Mouse (Mus musculus): ENCODE data around the gene Fam160b1.
A peak's percentile ranks its signal among the peaks of the same experiment; 100 is the strongest.

The Fam160b1 gene

DNA sequence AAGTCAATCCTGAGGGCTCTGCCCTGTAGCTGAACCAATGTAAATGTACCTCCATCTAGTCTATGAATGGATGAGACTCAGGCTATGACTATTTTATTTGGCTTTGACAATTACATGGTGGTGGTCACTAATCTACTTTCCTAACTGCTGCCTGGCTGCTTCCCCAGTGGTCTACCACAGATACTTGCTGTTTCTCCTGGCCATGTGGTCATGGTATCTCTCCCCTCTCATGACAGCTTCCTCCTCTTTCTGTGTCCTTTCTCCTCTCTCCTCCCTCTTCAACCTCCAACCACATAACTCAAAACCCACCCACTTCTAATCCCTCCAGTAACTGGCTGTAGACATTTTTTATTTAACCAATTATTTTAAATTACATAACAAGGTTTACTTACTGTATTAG is 11.4 kb upstream of the Fam160b1 start:
- DNase-seq: no peak

DNA sequence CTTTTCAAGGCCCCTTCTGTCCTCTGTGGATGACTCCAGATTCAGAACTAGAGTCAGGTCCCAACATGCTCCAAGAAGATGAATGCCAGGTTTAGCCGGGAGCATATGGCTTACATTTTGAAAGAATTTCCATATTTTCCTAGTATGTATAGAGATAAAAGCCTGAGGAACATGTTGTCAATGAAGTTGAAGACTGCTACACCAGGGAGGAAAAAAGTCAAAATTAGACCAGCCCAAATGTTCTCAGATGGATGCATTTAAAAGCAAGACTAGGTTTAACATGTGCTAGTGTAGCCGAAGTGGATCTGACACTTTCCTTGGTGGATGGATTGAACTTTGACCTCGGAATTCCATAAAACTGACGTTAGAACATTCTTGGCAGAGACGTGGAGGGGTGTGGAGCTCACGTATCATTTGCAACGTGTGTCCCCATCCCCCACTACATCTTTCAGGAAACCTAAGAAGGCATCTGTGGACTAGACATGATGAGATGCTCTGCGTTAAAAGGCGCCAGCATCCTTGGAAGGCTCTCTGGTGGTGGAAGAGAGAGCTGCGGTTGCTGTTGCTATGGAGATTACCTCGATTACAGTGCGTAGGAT is 8.0 kb upstream of the Fam160b1 start:
- no peak for DNase-seq

DNA sequence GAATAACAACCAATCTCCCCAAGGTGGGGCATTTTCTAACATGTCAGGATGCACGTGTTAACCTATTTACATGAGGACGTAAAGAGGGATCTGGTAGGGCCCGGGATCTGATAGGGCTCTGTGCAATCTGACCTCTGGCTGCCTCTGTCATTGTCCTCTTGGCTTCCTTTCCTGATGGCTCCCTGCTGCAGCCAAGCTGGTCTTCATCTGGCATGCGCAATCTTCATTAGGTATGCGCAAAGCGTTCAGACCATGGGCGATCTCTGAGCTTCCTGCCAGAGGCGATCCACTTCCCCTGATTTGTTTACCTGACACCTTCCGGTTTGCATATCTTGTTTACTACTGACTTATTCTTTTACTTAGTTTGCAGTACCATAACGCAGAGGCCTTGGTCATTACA is 7.3 kb upstream of the Fam160b1 start:
- no peak for DNase-seq

DNA sequence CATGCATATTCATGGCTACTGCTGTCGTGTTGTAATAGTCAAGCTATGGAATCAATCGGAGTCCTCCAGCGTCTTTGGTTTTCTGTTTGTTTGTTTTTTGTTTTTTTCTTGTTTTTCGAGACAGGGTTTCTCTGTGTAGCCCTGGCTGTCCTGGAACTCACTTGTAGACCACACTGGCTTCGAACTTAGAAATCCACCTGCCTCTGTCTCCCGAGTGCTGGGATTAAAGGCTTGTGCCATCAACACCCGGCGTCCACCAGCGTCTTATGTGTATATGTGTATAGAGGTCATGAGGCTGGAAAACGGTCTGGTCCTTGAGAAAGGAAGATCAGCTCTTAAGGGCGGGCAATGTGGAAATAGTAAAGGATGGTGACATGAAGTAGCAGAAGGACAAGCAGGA is 6.4 kb upstream of the Fam160b1 start:
- DNase-seq: no peak

DNA sequence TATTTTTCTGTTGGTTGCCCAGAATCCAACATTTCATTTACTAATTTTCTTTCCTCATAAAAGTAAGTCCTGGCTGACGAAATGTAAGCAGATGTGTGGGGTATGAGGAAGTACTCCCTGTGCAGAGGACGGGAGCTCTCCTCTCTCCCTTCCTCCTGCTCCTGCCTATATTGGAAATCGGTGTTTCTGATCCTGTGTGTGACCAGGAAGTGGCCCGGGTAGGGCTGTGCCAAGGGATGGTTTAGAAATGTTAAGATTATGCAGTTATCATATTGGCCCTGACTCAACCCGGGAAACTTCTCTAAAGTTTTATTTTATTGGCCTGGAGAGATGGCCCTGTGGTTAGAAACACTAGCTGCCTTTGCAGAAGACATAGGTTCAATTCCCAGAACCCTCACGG is 5.8 kb upstream of the Fam160b1 start:
- no peak for DNase-seq

DNA sequence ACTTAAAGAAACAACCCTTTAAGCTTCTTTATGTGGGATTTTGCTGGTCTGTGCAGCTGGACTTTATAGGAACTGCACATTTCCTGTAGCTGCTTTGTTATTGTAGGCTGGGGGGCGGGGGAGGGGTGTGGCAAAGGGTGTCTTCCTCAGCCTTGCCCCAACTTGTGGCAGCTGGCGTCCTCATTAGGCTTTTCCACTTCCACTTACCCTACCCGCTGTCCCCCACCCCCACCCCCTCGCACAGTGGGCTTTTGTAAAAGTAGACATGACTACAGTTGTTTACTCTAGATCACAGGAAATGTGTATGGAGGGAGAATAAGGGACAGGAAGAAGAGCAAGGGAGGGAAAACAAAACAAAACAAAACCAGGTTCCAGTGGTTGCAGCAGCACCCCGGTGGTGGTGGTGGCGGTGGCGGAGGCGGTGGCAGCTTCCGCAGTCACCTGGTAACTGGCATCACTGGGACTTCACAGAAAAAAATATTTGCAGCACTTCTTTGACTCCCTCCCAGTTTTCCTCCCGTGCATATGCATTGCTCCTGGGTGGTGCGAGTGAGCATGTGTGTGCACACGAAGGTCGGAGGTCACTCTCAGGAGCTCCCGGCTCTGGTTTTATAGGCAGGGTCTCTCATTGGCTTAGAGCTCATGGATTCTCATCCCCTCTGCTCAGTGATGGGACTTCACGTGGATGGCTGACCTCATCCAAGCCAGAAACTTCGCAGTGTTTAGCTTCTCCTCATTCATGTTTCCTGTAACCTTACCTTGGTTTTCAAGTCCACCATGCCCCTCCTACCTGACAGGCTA is 4.8 kb upstream of the Fam160b1 start:
- peak; percentile 71 for DNase-seq

DNA sequence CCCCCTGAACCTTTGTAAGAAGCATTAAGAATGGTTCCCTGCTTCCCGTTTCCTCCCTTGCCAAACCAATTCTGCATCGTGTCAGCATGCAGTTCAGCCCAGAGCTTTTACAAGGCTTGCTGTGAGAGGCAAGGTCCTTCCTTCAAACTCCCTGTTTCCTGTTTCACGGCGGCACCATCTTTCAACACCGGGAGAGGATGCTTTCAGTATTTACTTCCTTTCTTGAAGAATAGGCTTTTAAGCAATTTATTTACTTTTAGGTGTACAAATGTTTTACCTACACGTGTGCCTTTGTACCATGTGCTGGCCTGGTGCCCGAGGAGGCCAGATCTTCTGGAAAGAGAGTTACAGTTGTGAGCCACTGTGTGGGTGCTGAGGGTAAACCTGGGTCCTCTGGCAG is 4.2 kb upstream of the Fam160b1 start:
- DNase-seq: peak; percentile 28 to 33

DNA sequence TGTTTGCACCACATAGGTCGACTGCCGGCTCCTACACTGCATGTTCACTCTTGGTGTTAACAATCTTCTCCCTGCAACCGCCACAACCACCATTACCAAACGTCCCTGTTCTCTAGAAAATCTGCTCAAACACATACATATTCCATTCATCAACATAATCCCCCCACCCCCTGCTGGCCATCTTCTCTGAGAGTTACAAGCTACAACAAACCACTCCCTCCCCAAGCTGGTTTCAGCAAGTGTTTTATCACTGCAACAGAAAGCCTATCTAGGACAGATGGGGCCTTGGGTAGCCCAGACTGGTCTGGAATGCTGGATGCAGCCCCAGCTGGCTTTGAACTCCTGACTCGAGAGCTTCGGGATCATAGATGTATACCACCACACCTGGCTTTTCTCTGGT is 3.2 kb upstream of the Fam160b1 start:
- DNase-seq: no peak

DNA sequence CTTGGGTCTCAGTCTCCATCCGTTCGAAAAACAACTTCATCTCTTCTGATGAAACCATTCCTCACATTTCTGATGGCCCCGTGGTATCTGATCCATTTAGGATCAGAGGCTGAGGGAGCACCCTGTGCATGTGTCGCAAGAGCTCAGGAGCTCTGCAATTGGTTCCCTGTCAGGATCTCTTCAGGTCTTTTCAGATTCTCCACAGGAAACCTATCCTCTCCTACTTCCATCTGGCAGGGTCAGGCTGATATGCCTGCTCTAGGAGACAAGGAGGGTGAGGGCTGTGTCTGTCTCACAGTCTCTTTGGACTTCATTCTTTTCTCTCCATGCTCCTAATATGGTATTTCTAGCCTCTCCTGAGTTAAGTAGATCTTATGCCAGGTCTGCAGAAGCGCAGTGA is 2.7 kb upstream of the Fam160b1 start:
- DNase-seq: no peak

DNA sequence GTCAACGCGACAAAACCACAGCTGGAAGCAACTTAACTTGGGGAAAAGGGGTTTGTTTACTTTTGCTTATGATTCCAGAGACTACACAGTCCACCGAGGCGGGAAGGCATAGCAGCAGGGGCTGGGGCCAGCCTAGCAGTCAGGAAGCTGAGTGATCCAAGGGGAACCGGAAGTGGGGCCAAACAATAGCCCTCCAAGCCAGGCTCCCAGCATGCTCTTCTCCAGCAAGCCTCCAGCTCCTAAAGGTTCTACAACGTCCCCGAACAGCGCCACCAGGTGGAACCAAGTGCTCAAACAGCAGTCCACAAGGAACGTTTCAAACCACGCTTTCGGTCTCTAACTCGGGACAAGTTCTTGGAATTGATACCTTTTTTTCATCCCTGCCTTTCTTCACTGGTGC is 2.2 kb upstream of the Fam160b1 start:
- DNase-seq: peak; percentile 81 to 83

DNA sequence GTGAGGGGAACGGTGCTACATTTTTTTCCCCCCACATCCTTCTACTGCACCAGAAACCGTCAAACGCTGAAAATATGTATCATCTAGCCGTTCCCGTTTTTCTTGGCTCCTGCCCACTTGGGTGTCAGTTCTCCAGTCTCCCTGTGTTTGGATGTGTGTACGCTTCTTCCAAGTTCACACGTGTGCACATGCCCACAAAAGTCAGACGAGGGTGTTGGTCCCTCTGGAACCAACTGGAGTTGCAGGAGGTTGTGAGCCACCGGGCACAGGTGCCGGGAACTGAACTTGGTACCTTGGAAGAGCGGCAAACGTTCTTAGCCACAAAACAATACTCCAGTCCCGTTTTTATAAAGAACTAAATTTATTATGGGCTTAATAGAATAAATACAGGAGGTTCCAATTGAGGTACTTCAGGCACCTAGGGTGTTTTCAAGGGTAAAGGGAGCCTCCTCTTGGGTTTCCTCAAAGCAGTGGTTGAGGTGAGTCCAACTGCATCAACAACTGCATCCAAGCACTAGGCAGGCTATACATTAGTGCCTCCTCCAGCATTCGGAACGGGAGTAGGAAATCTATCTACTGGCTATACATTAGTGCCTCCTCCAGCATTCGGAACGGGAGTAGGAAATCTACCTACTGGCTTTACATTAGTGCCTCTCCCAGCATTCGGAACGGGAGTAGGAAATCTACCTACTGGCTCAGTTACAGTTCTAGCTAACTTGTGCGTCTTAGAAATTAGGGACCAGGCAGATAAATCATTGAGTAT is 1.5 kb upstream of the Fam160b1 start:
- no peak for DNase-seq

DNA sequence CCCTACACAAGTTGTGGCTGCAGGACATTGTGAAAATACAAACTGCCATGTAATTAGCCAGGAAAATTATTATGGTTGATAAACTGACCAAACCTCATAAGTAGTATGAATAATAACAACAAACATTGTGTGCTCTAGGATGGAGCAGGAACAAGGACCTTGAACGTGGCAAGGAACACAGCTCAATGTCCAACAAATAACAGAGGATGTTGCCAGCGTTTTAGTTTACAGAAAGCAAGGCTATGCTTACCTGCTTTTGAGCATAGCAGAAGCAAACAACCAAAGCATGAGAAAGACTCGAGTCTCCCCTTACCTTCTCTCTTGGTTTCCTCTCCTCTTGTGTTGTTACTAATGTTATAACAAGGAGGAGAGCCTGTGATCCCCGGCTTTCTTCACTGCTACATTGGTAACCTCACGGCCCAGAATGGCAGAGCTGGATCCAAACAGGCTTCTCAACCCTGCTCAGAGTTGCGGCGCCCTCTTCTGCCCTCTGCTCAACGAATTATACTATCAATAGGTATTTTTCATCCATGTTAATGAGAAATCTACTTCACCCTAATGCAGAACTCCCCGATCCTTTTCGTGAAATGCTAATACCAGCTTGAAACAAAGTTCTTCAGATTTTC is 666 bp upstream of the Fam160b1 start:
- peak; percentile 35 to 37 for DNase-seq

DNA sequence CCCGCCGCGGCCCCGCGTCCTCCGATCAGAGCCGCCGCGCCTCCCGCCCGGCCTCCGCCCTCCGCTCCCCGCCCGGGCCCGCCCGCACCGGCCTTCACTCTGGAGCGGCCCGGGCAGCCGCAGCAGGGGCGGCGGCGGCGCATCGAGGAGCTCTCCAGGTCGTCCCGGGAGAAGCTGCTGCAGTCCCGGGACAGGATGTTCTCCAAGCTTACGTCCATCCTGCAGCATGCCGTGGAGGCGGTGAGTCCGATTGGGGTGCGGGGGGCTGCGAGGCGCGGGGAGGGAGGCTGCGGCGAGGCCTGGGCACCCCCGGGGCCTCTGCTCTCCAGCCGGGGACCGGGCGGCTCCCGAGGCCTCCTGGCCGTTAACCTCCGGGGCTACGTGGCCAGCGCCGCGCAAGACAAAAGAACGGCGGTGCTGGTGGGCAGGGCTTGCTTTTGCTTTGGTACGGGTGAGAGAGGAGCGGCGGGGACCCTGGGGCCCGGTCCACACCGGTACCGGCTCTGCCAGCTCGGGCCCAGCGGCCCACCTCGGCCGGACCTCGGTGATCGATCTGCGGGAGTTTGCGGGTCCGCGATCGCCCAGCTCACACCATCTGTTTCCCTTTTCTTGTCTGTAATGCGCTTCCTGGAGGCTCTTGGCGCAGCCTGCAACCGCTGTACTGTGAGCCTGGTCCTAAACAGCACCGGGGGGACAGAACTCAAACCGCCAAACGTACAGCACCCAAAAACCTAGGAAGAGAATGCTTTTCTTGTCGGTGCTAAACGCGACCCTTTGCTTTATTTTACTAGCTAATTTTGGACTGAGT is 855 bp downstream of the Fam160b1 start:
- DNase-seq: peak; percentile 54 to 60

DNA sequence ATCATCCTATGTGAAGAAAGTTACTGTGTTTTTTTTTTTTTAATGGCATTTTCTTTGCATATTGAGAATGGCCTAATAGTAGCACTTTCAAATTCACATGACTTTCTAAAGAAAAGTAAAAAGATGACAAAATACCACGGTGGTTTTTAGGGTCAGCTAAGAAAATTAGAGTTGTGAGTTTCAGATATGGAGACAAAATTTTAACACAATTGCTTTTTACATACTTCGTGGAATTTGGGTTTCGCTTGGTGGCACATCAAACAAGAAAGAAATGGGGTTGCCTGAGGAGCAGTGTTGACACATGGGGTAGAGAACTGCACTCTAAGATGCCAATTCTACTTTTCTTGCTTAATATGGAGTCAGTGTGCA is 1.4 kb downstream of the Fam160b1 start:
- no peak for DNase-seq

DNA sequence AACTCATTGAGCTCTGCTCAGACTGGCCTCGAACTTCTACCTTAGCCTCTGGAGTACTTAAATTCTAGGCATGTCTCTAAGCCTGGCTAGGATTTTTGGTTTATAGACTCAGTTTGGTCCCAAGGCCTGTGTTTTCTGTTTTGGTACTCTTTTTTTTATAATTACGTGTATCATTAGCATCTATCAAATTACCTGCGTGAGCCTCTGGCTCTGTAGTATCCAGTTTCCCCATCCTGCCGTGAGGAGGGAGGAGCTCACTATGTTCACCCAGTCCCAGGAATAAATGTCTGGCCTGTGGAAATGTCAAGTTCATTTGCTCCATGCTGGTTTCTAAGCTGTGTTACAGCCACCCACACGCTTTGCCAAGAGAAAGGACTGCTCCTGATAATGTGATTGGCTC is 2.1 kb downstream of the Fam160b1 start:
- DNase-seq: no peak

DNA sequence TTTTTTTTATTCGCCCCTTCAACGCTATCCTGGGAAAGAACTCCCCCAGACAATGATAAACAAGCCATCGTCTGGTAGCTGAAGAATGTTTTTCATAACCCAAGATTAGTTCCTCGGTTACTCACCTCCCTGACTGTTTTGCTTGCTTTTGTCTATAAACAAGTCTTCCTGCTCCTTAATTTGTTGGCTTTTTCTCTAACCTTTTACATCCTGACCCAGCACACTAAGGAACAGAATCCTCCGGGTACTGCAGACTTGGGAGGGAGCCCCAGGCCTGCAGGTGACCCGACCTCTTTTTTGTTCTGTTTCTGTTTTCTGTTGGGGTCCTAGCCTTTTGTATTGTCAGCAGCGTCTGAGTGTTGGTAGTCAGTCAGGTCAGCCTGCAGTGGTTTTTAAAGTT is 2.6 kb downstream of the Fam160b1 start:
- DNase-seq: no peak

DNA sequence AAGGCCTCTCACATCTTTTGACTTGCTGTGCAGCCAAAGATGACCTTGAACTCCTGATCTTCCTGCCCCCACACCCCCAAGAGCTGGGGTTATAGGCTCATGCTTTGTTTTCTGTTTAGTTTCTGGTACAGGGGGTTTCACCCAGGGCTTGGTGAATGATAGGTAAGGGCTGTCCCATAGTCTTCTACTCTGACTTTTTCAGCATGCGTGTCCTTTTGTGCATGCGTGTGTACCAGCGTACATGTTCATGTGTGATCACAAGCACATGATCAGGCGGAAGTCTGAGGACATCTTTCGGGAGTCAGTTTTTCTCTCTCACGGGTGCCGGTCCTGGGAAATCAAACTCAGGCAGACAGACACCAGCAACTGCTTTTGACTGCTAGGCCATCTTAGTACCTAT is 3.1 kb downstream of the Fam160b1 start:
- no peak for DNase-seq

DNA sequence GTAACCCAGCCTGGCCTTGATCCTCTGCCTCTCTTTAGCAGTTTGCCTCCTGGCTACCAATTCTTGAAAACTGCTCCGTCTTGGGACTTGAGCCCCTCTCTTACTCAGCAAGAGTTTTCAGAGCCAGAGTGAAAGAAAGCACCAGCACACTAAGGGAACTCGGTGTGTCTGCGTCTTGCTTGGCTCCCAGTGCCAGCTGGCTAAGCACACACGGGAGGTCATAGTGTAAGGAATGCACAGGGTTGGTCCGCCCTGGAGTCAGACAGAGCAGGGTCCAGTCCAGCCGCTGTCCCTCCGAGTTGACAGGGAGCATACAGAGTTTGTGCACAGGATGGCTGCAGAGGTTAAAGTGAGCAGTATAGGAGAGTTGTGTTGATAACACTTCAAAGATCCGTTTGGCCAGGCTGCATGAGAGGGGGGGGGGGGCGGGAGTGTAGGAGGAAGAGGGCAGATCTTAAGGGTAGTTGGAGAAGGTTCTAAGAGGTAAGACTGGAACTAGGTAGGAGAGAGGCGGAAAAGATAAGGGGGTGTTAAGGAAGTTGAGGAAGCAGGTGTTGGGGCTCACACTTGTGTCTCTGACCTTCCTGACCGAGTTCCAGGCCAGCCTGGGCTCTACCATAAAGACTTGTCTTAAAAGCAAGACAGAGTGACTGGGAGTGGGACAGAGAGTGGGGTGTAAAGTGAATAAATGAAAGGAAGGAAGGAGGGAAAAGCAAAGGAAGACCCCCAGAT is 4.6 kb downstream of the Fam160b1 start:
- no peak for DNase-seq

DNA sequence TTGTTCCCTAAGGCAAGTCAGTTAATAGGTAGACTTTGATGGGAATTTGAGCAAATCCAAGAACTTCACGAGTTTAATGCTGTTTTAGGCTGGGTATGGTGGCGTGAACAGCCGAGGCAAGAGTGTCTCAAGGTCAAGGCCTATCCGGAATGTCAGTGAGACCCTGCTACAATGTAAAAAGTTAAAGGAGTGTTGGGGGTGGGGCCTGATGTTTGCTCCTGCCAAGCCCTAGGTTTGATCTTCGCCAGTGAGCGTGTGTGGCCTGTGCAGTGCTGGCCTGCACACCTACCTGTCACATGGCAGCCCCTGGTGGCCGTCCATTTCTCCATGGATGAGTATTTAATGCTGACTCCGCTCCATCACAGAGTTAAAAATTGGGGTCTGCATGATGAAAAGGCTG is 5.5 kb downstream of the Fam160b1 start:
- DNase-seq: no peak

DNA sequence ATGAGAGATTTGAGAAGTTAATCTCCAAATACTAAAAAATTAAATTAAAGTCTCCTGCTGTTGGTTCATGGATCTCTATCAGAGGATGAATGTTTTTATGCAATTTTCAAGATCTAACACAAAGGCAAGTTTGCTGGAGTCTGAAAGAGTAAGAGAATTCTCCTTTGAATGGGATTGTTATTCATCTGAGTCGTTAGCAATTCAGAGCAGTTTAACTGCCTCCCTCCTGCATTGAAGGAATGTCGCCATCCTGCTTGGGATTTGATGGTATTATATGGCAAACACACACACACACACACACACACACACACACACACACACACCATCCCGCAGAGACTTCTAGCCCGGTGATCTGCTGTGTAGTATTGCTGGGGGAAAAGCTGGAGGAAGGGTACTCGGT is 6.1 kb downstream of the Fam160b1 start:
- no peak for DNase-seq

DNA sequence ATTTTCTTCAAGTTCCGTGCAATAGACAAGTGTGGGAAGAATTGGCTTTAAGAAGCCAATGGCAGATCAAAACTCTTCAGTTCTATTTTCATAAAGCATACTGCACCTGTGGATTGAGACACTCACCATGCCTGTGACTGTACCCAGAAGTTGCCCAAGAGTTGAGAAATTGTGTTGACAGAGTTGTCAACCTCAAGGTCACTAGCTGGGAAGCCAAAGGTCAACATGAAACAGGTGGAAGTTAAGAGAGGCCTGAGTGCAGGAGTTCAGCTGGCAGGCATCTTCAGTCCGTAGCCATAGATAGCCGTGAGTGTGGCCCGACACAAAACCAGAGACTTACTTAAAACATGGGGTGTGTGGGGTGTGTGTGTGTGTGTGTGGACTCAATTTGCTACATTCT is 6.7 kb downstream of the Fam160b1 start:
- no peak for DNase-seq

DNA sequence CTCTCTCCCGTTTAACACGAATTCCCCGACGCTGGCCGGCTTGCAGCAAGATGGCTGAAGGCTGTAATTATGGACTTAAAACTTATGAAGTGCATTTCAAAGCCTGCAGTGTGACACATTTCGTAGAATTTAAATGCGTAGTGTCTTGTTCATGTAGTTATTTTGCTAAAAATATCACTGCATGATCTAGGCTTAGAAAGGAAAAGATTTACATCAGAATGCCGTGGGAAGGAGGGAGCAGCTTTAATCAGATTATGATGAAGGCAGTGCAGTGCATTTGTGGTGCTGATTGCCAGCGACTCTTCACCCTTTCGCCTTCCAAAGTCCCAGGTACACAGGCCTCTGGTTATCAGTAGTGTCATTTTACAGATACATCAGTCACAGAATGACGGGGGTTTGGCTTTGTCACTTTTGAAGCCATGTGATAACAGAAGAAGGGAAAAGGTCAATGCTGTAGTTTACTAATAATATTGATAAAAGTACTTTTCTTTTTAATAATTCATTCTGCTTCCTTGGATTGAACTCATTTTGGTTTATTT is 7.4 kb downstream of the Fam160b1 start:
- DNase-seq: no peak

Data from B cell, adult 2 months (primary cell).